Mouse (Mus musculus): Measurements from ENCODE around the gene Ces3a. TPM values are rescaled to one million over a fixed set of nuclear protein-coding genes. Genes with fewer than 3 reads are reported as not detected.
"Not testable (repeated sequence)": the region's sequence is repeated elsewhere in the genome, so short reads cannot be mapped to it uniquely, and the experiment has no call there.

Gene Ces3a
- total RNA-seq, 2 experiments from 2014 or later = not detected

- no peak for DNase-seq (ENCODE audit: low spot score in 2 of 2)
Measured at GRCm38 (mm10) chr8:105088581-105088980, 40.2 kb downstream of the Ces3a start.

GRCm38 (mm10) chr8:105093992-105094391 is 45.6 kb downstream of the Ces3a start:
- no peak for DNase-seq (ENCODE audit: low spot score in 2 of 2)

GRCm38 (mm10) chr8:105102101-105102785 is 53.8 kb downstream of the Ces3a start:
- DNase-seq (ENCODE audit: low spot score in 2 of 2) = not testable (repeated sequence)

GRCm38 (mm10) chr8:105103701-105104100 is 55.3 kb downstream of the Ces3a start:
- DNase-seq (ENCODE audit: low spot score in 2 of 2) = not testable (repeated sequence)

- DNase-seq (ENCODE audit: low spot score in 2 of 2) = no peak
Measured at GRCm38 (mm10) chr8:105104220-105104619, 55.8 kb downstream of the Ces3a start.

Other genes starting within 250 kb of the Ces3a start
- gene Ces2b, start 217.0 kb upstream of the Ces3a start, total RNA-seq (2021) = under 1 TPM; 0.30 to 0.50 TPM
- gene Ces2c, start 201.5 kb upstream of the Ces3a start, total RNA-seq (2021) = not detected
- gene Ces2e, start 122.3 kb upstream of the Ces3a start, total RNA-seq (2021) = not detected
- gene Ces2f, start 101.2 kb upstream of the Ces3a start, total RNA-seq (2021) = not detected
- under 1 TPM in 1 of 2 experiments, not detected in 1; 0.39 TPM for gene Ces2g, start 86.9 kb upstream of the Ces3a start, total RNA-seq (2021)
- gene Ces2h, start 47.7 kb upstream of the Ces3a start, total RNA-seq (2021) = not detected
- gene Ces3b, start 35.2 kb downstream of the Ces3a start, total RNA-seq (2021) = not detected
- not detected for gene Ces4a, start 83.2 kb downstream of the Ces3a start, total RNA-seq (2021)
- gene Cbfb, start 122.1 kb downstream of the Ces3a start, total RNA-seq (2021) = 10 to 100 TPM; 26.1 to 27.3 TPM
- gene D230025D16Rik, start 176.5 kb downstream of the Ces3a start, total RNA-seq (2021) = 10 to 100 TPM; 29.2 to 30.9 TPM
- gene B3gnt9, start 206.6 kb downstream of the Ces3a start, total RNA-seq (2021) = 1 to 10 TPM; 3.6 to 4.2 TPM
- 1 to 10 TPM; 6.0 to 7.4 TPM for gene Tradd, start 216.0 kb downstream of the Ces3a start, total RNA-seq (2021)
- 1 to 10 TPM in 1 of 2 experiments, under 1 TPM in 1; 0.52 to 1.1 TPM for gene Fbxl8, start 216.0 kb downstream of the Ces3a start, total RNA-seq (2021)
- gene Hsf4, start 221.2 kb downstream of the Ces3a start, total RNA-seq (2021) = 1 to 10 TPM; 1.4 to 1.9 TPM
- 1 to 10 TPM; 5.8 to 5.9 TPM for gene Nol3, start 227.5 kb downstream of the Ces3a start, total RNA-seq (2021)
- gene 4931428F04Rik, start 241.3 kb downstream of the Ces3a start, total RNA-seq (2021) = 10 to 100 TPM; 32.4 to 33.1 TPM
- 1 to 10 TPM; 2.1 to 2.3 TPM for gene Exoc3l, start 247.5 kb downstream of the Ces3a start, total RNA-seq (2021)
- 10 to 100 TPM; 28.8 to 33.6 TPM for gene E2f4, start 249.1 kb downstream of the Ces3a start, total RNA-seq (2021)

All from layer of hippocampus, postnatal 14 days (tissue).